Mouse (Mus musculus) right cerebral cortex, adult 2 months (tissue): Measurements from ENCODE around the gene Fra10ac1.

ENCODE experiments used
- DNase-seq, 2 experiments: peaks; one replicate each; pipeline ENCODE4 v3.0.0; 2021 to 2022; ENCODE audit warnings: low spot score in 2 of 2

Fra10ac1 gene

DNA sequence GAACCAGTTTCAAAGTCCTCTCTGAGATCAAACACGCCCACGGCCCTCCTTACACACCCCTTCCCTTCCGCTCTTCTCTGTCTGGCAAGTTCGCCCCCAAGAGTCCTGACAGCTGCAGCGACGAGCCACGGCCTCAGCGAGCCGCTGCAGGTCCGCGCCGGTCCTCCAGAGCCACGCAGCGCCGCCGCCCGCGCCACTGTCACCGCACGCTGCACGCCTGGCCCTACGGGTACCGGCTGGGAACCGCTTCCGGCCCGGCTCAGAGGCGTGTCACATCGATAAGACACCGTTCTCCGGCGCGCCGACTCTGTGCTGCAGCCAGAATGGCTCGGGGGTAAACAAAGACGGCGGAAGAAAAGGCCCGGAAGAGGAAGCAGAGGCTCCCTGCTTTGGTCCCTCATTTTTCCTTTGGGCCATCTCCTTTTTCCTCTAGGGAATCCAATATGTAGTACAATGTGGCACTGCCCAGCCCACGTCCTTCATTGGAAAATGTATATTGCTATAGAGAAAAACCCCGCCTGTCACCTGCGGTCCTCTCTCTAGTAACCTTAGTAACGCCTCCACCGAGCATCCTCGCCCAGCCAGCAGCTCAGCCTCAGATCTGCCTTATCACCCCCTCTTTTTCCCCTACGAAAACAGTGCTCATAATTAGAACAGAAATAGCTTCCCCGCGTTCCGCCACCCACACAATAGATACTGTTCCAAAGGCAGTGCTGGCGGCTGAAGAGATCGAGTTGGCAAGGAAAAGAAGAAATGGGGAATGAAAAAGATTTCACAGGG, at the start of gene Fra10ac1:
TSS of gene Fra10ac1 (minus strand) at position 252 of the 780 bp plus-strand sequence.
- peak; percentile 95 for DNase-seq

DNA sequence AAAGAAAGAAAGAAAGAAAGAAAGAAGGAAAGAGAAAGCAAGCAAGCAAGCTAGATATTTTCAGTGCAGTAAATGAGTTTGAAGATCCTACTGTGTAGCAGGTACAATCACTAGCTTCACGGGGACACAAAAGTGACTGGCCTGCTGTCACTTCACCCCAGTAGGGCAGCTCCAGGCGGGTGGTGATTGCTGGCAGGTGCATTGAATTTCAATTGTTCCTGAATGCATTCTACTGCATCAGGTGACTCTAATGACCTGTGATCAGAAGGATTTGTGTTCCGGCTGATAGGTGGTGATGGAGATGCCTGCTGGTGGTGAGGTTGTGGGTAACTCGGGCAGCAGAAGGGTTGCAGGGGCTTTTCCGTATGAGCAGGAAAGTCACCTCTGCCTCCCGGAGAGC, 47.1 kb upstream of the Fra10ac1 start:
- DNase-seq, result no peak

DNA sequence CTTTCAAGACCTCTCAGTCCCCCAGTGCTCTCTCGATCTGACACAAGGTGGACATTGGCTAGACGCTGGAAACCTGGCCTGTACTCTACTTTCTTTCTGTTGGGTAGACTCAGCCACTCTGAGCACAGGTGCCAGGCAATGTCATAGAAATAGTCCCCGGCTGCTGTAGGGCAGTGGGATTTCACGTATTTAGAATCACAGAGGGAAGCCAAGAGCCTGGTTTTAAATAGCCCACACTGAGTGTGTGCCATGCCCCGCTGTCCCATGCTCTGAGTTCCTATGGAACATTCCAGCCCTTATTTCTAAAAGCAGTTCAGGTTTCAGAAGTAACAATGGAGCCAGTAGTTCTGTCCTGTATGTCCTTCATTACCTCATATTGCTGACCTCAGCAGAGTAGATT, 43.5 kb upstream of the Fra10ac1 start:
- DNase-seq, result peak in 1 of 2 experiments; percentile 23

DNA sequence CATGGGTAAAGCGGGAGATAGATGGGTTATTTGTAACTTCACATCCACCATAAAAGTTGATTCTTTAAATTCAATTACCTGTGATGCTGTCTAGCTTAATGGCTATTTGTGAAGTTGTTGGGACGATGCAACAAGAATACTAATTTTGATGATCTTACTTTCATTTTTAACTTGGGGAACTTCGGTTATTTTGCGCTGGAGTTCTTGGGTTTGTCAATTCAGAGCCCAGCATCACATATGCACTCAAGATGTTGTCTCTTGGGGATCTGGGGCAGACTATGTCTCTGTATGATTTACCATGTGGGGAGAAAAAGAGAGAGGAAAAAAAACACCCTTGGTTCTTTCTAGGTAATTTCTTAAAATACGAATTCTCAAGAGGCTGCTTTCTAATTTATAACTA, 41.8 kb upstream of the Fra10ac1 start:
- DNase-seq, result no peak

DNA sequence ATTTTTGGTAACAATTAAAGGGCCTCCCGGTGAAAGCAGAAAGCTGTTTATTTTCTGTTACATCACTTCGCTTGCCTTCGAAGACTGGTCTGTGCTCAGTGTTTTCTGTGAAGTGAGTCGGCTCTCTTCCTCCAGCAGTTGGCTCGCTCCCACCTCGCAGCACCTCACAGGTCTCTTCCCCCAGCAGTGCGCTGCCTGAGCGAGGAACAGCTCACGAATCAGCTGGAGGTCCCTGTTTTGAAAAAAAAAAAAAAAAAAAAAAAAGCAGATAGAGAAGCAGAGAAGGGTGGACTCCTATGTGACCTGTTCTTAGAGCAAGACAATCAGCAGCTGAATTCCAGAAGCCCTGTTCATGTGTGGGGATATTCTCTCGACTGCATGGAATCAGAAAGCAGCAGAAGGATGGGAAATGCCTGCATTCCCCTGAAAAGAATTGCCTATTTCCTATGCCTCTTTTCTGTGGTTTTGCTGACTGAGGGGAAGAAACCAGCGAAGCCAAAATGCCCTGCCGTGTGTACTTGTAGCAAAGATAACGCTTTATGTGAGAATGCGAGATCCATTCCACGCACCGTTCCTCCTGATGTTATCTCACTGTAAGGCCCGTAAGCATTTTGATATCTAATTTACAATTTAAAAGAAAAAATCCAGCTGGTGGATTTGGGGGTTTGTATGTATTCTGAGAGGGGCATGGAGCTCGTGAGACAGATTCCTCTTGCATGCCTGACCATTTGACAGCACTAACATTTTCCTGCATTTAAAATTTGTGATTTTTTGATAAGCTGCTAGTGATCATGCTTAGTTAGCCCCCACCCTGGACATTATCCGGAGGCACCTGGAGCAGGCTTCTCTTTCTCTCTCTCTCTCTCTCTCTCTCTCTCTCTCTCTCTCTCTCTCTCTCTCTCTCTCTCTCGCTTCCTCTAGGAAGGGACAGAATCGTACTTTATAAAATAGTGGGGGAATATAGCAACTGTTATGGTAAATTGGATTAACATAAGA, 40.8 kb upstream of the Fra10ac1 start, which contains the start of gene Lgi1:
TSS of gene Lgi1 (plus strand) at position 32 of the 996 bp plus-strand sequence.
- peak; percentile 71 to 72 for DNase-seq

DNA sequence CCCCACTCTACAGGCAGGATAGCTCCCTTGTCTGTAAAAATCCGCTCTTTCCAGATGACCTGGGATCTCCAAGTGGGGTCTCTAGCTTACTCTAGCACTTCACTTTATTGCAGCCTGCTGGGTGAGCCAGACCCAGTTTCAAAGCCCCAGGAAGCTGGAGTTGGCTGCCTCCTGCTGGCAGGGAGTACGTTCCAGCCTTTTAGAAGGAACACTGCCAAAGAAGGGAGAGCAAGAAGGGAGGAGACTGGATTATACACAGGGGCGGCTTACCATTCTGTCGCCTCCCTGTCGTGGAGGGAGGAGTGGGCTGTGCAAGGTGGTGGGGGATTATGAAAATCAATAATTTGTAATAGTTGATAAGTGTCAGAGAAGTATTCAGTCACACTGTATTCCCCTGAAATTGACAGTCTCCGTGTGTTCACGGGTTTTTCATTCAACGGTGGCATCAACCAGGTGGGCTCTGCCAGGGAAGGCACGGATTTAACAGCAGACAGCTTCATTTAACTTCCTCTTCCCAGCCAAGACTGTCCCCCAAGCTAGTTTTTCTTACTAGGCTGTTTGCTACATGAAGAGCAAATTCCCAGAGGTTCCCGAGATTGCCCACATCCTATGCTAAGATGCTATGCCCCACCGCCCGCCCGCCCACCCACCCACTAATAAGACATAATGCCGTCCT, 40.0 kb upstream of the Fra10ac1 start:
- peak; percentile 80 to 82 for DNase-seq

DNA sequence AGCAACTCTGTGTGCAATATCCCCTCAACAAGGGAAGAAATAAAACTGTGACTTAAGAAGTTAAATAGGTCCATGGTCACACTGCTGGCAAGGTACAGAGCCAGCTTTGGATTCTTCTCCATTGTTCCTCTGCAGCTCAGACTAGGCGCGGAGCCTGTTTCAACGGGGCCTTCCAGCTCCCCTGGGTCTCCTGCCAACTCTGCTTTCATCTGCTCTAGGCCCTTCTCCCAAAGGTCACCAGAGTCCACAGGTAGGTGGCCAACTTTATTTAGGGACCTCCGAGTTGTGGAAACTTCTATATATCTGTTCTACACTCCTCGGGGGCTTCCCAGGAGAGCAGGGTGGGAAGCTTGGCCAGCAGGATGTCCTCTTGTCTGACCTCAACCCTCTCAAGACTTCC, 37.4 kb upstream of the Fra10ac1 start:
- no peak for DNase-seq

DNA sequence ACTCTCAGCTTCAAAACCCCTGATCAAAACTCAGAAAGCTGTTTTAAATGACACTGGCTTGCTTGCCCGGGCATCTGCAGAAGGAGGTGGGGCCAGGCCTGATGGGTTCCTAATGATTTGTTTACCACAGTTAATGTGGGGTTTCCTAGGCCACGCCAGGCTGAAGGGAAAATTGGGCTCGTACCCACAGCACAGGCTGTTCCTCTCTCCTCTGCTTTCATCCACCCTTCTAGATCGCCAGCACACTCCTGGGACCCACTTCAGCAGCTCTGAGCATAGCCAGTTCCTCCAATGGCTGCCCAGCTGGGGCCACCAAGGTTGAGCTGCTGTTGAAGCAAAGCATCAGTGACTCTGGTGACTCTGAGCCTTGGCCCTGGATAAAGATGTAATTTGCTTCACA, 36.4 kb upstream of the Fra10ac1 start:
- DNase-seq, result peak in 1 of 2 experiments; percentile 33

DNA sequence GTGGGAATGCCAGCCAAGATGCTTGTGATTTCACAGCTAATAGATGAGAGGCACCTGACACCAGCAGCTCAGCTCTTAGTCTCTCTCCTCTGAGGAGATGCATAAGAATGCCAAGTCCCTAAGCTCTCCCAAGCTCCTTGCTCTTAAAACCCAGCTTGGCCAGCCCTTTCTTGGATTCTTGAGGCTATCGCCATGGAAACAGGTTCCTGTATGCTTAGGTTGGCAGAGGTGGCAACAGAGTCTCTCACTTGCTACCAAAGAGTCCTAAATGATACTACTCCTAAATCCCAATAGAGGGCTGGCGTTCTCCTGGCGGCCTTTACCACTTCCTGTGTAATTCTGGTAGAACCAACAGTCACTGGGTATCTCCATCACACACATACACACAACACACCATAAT, 35.5 kb upstream of the Fra10ac1 start:
- DNase-seq, result no peak

DNA sequence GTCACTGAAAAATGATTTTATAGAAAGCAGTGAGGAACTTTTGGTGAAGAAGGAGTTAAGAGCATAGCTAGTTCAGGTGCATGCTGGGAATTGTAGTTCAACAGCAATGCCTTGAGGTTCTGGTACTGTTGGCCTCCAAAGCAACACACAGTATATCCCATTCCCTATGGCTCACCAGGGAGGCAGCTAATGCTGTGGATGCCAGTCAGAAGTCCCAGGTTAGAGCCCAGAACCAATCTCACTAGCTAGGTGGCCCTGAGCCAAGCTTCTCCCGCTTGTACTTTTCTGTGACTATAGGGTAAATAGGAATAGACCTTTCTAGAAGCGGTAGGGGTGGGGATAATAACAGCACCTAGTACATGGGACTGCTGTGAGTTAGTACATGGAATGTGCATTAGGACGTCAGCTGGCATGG, 34.7 kb upstream of the Fra10ac1 start:
- DNase-seq, result peak in 1 of 2 experiments; percentile 71

DNA sequence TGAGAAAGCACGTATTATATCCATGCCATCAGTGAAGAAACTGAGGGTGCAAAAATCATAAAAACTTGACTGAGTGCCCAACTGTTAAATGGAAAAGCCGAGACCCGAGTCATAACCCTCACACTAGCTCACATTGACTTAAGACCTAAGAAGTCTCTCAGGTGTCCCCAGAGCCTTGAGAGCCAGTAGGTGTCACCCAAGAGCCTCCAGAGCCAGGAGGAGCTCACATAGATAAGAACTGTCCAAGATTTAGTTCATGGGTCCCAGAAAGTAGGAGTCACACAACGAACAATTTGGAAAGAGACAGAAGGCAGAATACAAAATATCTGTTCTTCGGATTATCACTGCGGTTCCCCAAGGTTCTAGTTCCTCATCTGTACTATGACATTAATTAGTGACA, 29.8 kb upstream of the Fra10ac1 start:
- DNase-seq, result peak; percentile 63 to 66

DNA sequence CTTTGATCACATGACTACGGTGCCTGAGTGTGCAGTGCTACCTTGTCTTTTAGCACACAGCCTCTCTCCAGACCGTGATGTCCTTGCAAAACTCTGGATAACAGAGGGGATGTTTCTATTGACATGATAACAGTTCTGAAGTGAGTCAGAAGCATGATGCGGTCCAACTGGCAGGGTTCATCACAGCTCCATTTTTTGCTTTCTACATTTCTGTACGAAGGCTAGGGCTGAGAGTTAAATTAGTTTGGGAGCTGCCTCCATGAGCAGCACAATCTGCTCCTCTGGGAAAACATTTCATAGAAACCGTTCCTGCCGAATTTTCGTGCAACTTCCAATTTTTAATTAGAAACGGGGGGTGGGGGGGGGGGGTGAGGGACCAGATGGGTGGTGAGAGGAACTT, 25.7 kb upstream of the Fra10ac1 start:
- peak in 1 of 2 experiments; percentile 26 for DNase-seq

DNA sequence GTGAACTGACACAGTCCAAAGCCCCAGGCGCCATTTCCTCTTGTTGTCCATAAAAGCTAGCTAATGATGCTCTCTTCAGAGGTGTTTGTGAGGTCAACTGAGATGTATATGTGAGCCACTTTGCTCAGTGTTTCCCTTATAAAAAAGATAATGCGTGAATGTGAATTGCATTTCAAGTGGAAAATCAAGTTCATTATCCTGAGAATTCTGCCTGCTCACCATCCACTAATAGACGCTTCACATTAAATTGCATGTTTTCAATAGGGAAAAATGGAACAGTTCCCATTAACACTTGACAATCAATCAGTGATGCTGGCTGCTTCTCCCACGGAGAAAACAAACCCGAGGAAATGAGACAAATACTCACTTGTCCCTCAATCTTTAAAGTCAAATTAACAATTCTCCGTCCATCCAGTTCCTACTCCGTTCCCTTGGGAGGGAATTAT, 22.2 kb upstream of the Fra10ac1 start:
- no peak for DNase-seq

DNA sequence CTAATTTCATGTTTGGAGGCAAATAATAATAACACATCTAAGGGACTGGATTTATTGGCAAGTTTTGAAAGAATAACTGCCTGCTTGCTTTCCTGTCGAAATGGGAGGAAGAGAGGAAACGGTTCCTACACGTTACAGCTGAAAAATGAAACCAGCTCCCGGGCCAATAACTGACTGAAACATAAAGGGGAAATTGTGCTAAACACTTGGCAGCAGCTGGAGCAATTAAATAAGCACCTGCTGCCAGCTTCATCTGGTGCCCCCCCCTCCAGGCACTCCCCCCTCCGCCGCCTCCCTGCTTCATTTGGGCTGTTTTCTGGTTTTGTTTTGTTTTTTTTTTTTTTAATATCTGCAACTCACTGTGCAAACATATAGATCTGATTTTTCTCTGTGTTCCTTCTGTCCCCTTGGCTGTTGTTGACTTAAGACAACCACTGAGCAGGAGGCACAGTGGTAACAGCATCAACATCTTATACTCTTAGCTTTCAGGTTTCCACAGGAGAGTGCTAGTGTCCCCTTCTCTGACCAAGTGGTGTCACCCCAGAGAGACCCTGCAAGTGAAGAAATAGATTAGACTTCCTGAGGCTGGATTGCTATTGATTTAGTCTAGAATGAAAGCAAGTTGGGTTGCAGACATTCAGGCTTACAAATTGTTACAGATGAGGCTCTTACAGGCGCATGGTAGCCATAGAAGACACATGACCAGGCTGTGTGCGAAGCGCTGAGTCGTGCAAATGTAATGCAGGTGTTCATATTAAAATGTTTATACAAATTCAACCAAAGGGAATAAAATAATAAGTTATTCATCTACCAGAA, 21.6 kb upstream of the Fra10ac1 start:
- no peak for DNase-seq

DNA sequence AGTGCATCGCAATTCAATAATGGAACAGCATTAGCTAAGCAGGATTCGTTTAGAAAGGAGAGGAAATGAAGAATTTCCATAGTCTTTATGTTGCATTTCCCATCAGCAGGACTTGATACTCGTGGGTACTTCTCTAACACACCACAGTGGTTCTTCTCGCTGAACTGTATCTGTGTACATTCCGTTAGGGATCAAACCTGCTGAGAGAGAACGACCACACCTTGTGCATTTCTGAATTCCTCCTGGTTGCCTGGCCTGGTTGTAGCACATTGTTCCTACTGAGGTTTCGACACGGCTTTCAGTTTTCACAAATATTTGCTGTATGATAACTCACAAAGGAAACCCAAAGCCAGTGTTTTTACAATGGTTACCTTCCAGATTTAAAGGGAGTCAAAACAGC, 20.8 kb upstream of the Fra10ac1 start:
- no peak for DNase-seq

DNA sequence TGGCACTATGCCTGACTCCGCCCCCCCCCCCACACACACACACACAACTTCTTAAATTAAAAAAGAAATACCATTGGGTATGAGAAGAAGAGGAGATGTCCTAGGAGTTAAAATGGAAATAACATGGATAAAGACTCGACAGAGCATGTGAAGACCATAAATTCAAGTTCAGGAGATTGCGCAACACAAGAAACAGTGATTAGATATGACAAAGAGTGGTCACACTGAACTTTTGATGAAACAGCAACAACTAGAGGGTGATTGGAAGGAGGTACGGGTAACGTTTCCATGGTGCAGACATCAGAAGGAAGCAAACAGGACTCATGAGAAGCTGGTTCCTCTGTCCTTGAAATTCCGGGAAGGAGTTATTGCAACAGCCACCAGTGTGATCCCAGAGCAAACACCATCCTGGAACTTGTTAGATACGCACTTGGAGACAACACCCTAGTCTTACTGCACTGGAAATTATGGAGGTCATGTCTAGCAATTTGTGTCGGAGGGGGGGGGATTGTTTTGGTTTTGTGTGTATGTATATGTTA, 18.4 kb upstream of the Fra10ac1 start:
- no peak for DNase-seq

DNA sequence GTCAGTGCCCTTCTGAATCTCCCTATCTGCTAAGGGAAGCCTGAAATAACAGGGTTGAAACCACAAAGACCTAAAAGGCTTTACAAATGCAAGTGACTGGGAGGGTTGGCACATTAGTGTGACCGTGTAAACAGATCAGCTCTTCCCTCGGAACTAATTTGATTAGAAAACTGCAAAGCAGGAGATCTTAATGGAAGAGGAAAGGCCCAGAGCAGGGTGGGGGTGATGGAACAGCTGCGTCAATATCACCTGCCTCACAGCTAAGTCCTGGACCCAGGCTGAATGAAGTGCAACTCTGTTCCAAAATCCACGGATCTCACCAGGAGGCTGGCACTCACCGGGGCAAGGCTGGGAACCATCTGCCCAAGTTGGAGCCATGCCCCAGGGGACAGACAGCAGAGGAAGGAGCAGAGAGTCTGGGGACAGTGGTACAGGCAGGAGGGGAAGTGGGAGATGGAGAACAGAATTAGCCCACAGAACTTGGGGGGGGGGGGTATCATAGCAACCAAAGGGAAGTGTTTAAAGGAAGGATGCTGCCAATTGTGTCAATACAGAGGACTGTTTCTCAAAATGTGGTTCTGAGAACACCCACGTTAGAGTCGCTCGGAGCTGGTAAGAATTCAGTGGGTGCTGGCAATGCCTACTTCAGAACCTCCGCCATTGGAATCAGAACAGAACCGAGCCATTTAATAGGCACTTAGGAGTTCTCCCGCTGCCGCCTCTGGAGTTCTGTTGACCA, 14.4 kb upstream of the Fra10ac1 start:
- DNase-seq, result peak; percentile 66 to 71

DNA sequence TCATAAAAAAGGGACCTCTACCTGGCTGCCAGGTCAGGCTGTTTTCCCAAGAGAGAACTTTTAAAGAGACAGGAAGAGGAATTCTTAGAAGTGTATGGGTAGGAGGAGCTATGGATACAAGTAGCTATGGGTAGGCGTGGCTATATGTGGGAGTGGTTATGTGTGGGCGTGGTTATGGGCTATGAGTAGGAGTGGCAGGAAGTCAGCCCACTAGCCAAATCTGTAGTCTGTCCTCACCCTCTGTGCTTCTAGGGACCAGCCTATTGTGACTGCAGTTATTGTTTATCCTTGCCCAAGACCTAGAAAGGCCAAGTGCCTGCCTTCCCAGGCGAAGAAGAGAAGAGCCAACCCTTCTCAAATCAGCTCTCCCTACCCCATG, 13.9 kb upstream of the Fra10ac1 start:
- DNase-seq, result no peak

DNA sequence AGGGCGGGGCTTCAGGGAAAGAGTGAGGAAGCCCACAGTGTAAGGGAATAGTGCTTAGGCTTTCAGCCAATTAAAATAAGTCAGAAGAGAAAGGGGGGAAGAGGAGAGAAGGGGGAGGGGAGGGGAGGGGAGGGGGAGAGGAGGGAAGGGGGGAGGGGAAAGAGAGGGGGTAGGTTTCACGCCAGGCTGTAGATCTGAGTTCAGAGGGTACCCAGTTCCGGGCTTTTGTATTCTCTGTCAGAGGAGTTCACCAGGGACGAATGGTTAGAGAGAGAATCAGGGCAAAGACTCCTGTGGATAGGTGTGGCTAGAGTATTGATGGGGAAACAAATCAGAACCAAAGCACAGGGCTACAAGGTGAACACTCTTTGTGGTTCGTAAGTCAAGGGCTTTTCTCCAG, 12.6 kb upstream of the Fra10ac1 start:
- no peak for DNase-seq

DNA sequence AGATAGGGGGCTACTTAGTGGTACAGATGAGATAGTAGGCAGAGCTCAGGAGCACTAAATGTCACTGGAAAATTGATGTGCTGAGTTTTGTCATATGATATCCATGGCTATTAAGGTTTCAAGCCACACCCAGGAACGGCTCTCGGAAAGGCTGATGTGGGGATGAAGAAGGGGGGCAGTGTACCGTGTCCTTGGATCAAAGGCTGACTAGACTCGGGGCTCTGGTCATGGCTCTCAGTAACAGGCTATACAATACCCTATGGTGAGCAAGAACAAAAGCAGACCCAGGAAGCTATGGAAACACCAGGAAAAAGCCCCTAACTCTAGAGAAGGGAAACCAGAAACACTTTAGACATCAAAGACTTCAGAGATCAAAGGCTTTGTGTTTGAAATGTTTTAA, 8.6 kb upstream of the Fra10ac1 start:
- DNase-seq, result no peak
